Mouse (Mus musculus) CD4-positive helper T cell, adult 2 months (primary cell): ENCODE data around the gene Cmip.

ENCODE experiments used
- DNase-seq: peaks from one replicate; pipeline ENCODE4 v3.0.0-alpha.2; 2012; ENCODE audit warnings: low read depth, missing footprints, low spot score

Gene Cmip

GRCm38 (mm10) chr8:117347556-117347955, 90.7 kb downstream of the Cmip start:
- DNase-seq, result no peak

- no peak for DNase-seq
These were observed 92.0 kb downstream of the Cmip start for GRCm38 (mm10) chr8:117348718-117349394.

GRCm38 (mm10) chr8:117349541-117349940, 92.7 kb downstream of the Cmip start:
- DNase-seq, result no peak

- DNase-seq, result no peak
These were observed 95.2 kb downstream of the Cmip start for GRCm38 (mm10) chr8:117352098-117352497.

GRCm38 (mm10) chr8:117355111-117355831, 98.4 kb downstream of the Cmip start:
- no peak for DNase-seq

- no peak for DNase-seq
These were observed 99.3 kb downstream of the Cmip start for GRCm38 (mm10) chr8:117356109-117356672.

GRCm38 (mm10) chr8:117357491-117358467, 100.9 kb downstream of the Cmip start:
- no peak for DNase-seq

GRCm38 (mm10) chr8:117360172-117360930, 103.5 kb downstream of the Cmip start:
- DNase-seq, result no peak

GRCm38 (mm10) chr8:117361595-117362437, 105.0 kb downstream of the Cmip start:
- no peak for DNase-seq

GRCm38 (mm10) chr8:117362438-117362726, 105.5 kb downstream of the Cmip start:
- DNase-seq, result no peak

- DNase-seq, result no peak
These were observed 106.4 kb downstream of the Cmip start for GRCm38 (mm10) chr8:117363291-117363690.

- DNase-seq, result no peak
These were observed 107.7 kb downstream of the Cmip start for GRCm38 (mm10) chr8:117364374-117365160.

GRCm38 (mm10) chr8:117366475-117366874, 109.6 kb downstream of the Cmip start:
- DNase-seq, result no peak

GRCm38 (mm10) chr8:117367441-117367840, 110.6 kb downstream of the Cmip start:
- DNase-seq, result no peak

- no peak for DNase-seq
These were observed 111.9 kb downstream of the Cmip start for GRCm38 (mm10) chr8:117368781-117369180.

GRCm38 (mm10) chr8:117370009-117370408, 113.1 kb downstream of the Cmip start:
- no peak for DNase-seq

GRCm38 (mm10) chr8:117371189-117371588, 114.3 kb downstream of the Cmip start:
- DNase-seq, result no peak

GRCm38 (mm10) chr8:117372070-117372469, 115.2 kb downstream of the Cmip start:
- DNase-seq, result no peak

GRCm38 (mm10) chr8:117373001-117373428, 116.2 kb downstream of the Cmip start:
- DNase-seq, result no peak
